Mouse (Mus musculus): ENCODE data around the gene Fmnl2. TPM values are rescaled to one million over a fixed set of nuclear protein-coding genes. Genes with fewer than 3 reads are reported as not detected.

Gene Fmnl2
- polyA plus RNA-seq, 1 experiment from 2014 or later, result 6.1 TPM

DNA sequence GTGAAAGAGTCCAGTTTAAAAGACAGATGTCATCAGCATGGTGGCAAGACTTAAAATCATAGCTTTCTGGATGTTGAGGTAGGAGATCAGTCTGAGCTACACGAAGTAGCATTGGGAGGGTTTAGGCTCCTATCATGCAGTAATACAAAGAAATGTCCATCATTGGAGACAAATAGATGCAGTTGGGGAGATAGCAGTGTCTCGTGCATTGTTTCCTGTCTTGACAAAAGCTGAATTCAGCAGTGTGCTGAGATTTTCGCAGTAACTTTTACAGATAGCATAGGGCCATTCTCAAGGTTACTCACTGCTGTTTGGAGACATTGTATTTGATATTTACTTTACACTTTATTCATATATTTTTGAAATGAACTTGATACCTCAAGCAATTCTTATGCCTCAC, 128.7 kb downstream of the Fmnl2 start:
- no peaks in the 10 kb centered on the region for H3K36me3 ChIP-seq (ENCODE audit: inconsistent target)
- H3K4me3 ChIP-seq (ENCODE audit: inconsistent target), result no peak overlapping the region
- H3K79me2 ChIP-seq (ENCODE audit: inconsistent target), result no peaks in the 10 kb centered on the region
- no peak overlapping the region for H3K27ac ChIP-seq
- WGBS (ENCODE audit: missing documents), result 95% methylated on average over 3 of the region's 3 CpGs

DNA sequence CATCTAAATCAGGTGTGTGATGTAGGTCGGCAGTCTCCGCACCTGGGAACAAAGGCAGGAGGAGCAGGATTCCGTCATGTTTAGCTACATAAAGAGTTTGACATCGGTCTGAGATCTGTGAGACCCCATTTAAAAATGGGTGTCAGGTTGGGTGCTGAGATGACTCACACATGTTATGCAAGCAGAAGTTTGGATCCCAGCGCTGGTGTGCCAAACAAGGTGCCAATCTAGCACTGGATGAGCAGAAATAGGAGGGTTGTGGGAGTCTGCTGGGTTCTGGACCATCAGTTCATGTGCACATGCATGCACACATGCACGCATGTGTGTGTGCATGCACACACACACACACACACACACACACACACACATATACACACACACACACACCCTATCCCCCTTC, 129.4 kb downstream of the Fmnl2 start:
- H3K36me3 ChIP-seq (ENCODE audit: inconsistent target), result no peaks in the 10 kb centered on the region
- WGBS (ENCODE audit: missing documents), result 93% methylated on average over 5 of the region's 6 CpGs
- no peak overlapping the region for H3K4me3 ChIP-seq (ENCODE audit: inconsistent target)
- no peak overlapping the region for H3K27ac ChIP-seq
- H3K79me2 ChIP-seq (ENCODE audit: inconsistent target), result no peaks in the 10 kb centered on the region

DNA sequence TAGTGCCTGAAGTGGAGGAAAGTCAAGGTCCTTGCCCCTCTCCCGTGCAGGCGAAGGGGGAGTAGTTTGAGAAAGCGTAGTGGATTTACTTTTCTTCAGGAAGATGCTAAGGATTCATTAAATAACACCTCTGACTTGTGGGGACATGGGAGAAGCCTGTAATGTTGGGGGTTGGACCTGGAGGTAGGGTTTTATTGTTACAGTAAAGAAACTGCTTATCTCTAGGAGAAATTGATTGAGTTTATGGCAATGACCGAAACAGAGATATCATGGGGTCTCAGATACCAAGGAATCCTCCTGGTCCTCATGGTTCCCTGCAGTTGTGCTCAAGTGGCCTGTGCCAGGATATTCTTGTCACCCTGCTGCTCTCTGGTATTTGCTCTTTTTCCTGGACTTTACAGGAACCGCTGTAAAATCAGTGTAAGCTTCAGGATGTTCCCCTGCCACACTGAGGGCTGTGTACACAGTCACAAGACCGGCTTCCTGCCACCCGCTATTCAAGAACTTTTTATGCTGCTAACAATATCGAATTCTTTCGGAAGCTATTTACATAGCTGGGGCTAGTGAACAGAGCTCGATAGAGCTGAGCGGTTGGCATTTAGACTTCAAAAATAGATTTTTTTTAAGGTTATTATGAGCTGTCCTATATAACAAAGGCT, 130.1 kb downstream of the Fmnl2 start:
- H3K27ac ChIP-seq, result no peak overlapping the region
- H3K79me2 ChIP-seq (ENCODE audit: inconsistent target), result no peaks in the 10 kb centered on the region
- no peak overlapping the region for H3K4me3 ChIP-seq (ENCODE audit: inconsistent target)
- H3K36me3 ChIP-seq (ENCODE audit: inconsistent target), result no peaks in the 10 kb centered on the region
- 49% methylated on average over 11 of the region's 11 CpGs for WGBS (ENCODE audit: missing documents)

DNA sequence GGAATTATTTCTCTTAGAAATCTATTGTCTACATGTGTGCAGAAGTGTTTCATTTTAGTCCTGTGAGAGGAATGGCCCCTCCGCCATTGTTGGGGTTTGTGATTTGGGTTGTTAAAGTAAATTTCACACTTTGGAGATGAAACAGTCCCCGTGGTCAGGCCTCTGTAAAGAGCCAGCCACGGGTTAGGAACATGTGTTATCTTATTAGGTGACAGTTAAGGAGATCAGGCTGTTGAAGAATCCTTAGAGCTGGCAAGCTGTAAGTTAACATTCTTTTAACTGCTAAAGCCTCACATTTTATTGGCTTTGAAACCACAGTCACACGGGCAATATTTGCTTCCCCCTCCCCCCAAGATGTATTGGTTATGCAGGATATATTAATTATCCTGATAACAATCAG, 131.7 kb downstream of the Fmnl2 start:
- no peak overlapping the region for H3K4me3 ChIP-seq (ENCODE audit: inconsistent target)
- no peaks in the 10 kb centered on the region for H3K36me3 ChIP-seq (ENCODE audit: inconsistent target)
- no peak overlapping the region for H3K27ac ChIP-seq
- H3K79me2 ChIP-seq (ENCODE audit: inconsistent target), result no peaks in the 10 kb centered on the region
- WGBS (ENCODE audit: missing documents), result 75% methylated on average over 4 of the region's 4 CpGs

DNA sequence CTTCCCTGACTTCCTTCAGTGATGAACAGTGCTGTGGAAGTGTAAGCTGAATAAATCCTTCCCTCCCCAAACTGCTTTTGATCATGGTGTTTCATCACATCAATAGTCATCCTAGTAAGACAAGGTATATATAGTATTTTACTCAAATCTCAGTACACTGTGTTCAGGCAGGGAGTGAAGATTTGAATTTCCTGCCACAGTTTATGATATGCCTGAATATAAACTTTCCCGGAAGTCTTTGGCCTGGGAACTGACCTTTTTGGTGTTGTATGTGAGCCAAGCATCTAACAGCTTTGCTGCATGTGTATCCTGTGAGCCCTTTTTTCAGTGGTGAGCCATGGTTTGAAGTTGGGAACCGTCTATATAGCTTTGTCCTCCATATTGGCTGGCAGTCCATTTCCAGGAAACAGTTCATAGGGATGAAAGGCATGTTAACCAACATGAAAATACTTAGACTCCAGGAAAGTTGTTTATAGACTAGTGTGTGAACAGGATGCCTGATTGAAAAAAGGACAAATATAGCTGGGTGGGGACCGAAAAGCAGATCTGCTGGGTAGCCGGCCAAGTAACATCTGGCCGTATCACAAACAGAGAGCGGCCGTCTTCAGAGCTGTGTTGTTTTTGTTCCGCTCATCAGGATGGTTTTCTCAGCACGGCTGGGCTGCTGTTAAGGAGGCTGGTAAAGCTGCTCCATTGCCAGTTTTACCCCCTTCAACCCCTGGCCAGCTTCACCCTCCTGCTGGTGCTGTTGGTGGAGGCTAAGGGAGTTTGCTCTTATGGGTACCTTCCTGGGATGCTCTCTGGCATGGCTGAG, 133.4 kb downstream of the Fmnl2 start:
- Histone ChIP-seq H3K36me3 (ENCODE audit: inconsistent target) (no peaks in the 10 kb centered on the region), H3K79me2 (ENCODE audit: inconsistent target) (no peaks in the 10 kb centered on the region), H3K27ac (no peak overlapping the region), H3K4me3 (ENCODE audit: inconsistent target) (no peak overlapping the region)
- WGBS (ENCODE audit: missing documents), result 92% methylated on average over 9 of the region's 9 CpGs

DNA sequence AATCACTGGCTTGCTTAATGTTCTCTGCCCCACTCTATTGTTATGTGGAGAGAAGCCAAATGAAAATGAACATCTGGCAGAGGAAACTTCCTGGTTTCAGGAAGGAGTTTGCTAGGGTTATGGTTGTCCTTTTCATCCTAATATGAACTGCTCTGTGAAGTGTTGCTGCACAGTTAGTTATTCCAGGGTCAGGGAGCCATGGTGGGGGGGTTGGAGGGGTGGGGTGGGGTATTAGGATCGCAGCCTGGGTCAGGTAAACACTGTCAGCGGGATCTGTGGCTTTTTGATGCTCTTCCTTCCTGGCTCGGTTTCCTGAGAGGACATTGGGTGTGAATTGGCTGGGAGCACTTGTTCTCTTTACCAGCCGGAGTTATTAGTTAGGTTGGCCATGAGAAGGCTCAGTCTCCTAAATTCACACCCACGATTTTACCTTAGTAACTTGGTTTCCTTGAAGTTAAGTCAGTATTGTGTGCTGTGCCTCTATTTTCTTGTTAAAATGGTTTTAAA, 134.1 kb downstream of the Fmnl2 start:
- WGBS (ENCODE audit: missing documents), result 86% methylated on average over 5 of the region's 5 CpGs
- H3K4me3 ChIP-seq (ENCODE audit: inconsistent target), result no peak overlapping the region

DNA sequence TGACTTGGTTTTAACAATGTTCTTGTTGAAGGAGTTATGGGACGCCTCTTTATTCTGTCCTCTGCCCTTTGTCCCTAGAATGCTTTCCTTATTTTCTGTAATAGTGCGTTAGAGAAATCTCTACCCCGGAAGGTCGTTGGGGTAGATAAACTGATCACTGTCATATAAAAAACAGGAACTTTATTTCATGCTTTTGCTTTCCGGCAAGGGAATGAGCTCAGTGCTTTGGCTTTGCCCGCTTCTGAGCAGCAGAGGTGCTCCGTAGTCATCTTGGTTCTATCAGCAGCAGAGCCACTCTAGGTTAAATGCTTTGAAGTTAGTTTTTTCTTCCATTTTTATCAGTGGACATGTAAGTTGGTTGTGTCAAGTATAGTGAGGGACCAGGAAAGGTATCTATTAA, 135.6 kb downstream of the Fmnl2 start:
- Histone ChIP-seq H3K4me3 (ENCODE audit: inconsistent target) (no peak overlapping the region), H3K36me3 (ENCODE audit: inconsistent target) (no peaks in the 10 kb centered on the region), H3K27ac (no peak overlapping the region), H3K79me2 (ENCODE audit: inconsistent target) (no peaks in the 10 kb centered on the region)
- WGBS (ENCODE audit: missing documents), result 23% methylated on average over 7 of the region's 7 CpGs

More for the DNA sequence above, 134.1 kb downstream of the Fmnl2 start:
- no peaks in the 10 kb centered on the region for H3K36me3 ChIP-seq (ENCODE audit: inconsistent target)
- no peaks in the 10 kb centered on the region for H3K79me2 ChIP-seq (ENCODE audit: inconsistent target)
- no peak overlapping the region for H3K27ac ChIP-seq

DNA sequence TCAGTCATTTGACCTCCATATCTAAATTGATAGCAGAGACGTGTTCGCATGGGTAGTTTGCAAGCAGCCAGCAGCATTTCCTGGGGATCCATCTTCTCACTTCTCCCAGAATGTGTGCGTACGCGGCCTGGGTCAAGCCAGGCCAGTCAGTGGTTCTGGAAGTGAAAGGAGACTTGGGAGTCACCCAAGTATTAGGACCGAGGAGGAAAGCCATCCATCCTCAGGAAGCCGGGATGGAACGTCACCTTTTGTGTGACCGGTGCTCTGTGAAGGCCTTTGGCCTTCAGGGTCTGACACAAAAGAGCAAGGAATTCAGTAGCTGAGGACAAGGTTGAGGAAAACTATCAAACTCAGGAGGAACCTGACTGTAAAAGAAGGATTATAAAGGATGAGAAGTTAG, 136.9 kb downstream of the Fmnl2 start:
- Histone ChIP-seq H3K79me2 (ENCODE audit: inconsistent target) (no peaks in the 10 kb centered on the region), H3K27ac (no peak overlapping the region), H3K36me3 (ENCODE audit: inconsistent target) (no peaks in the 10 kb centered on the region), H3K4me3 (ENCODE audit: inconsistent target) (no peak overlapping the region)
- WGBS (ENCODE audit: missing documents), result 92% methylated on average over 9 of the region's 9 CpGs

DNA sequence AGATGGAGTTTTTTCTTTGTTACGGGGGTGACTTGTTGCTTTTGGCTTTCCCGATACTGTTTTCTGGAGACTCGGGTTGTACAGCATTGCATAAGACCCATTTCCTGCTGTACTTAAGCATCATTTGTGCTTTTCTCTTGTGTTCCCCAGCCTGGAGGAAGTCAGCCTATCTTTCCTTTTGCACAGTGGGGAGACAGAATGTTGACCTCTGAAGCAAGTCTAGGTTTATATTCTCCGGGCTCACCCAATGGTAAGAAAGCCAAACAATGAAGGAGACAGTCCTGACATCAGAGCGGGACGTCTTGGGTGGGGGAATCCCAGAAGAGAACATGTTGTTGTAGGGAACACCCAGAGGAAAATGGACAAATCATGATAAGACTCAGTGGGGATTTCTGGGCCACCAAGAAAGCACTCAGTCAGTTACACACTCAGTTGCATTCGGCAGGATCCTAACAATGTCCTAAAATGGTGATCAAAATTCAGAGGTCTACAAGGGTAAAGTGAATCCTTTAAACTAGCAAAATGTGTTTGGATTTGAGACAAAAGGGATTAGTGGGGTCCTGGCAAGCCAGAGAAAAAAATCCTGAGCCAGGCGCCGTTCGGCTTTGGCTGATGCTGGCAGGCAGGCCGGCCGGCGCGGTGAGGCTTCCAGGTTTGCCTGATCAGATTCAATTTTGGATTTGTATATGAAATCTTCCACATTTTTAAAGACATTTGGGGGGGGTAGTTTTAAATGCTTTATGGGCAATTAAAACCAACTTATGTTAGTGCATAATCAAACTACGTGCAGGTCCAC, 140.5 kb downstream of the Fmnl2 start:
- Histone ChIP-seq H3K27ac (no peak overlapping the region), H3K79me2 (ENCODE audit: inconsistent target) (no peaks in the 10 kb centered on the region), H3K4me3 (ENCODE audit: inconsistent target) (no peak overlapping the region), H3K36me3 (ENCODE audit: inconsistent target) (no peaks in the 10 kb centered on the region)
- WGBS (ENCODE audit: missing documents), result 67% methylated on average over 15 of the region's 15 CpGs

DNA sequence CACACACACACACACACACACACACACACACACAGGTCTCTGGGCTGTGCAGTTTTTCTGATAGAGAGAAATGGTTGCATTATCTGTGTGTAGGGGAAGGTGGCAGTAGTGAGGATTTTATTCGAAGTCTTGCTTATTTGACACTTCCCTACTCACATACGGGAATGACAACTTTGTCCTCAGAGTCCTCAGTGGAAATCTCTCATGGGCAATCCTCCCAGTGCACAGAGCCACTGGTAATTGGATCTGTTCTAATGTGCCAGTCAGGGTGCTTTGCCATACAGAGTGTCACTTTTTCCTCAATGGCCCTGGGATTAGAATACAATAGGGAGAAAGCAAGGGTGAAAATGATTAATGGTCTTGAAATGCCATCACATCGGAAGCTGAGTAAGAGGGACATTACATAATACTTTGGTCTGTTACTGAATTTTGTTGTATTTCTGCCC, 141.9 kb downstream of the Fmnl2 start:
- H3K79me2 ChIP-seq (ENCODE audit: inconsistent target), result no peaks in the 10 kb centered on the region
- no peak overlapping the region for H3K27ac ChIP-seq
- WGBS (ENCODE audit: missing documents), result 15% methylated on average over 3 of the region's 3 CpGs
- no peak overlapping the region for H3K4me3 ChIP-seq (ENCODE audit: inconsistent target)
- H3K36me3 ChIP-seq (ENCODE audit: inconsistent target), result no peaks in the 10 kb centered on the region

DNA sequence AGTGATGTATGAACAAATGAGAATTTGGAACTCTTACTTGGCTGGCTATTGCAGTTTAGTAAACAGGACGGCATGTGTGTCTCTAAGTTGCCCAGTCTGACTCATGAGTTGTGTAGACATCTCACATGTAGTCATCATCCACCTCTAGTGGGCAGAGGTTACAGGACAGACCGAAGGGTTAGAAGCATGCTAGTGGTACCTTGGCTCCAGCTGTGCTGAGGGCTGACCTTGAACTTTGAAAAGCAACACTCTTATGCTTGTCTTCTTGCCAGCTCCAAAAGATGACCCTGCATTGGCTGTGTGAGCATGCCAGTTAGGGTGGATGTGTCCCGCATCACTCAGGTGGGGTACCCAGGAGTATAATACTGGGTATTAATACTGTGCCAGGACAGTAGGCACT, 142.8 kb downstream of the Fmnl2 start:
- no peaks in the 10 kb centered on the region for H3K79me2 ChIP-seq (ENCODE audit: inconsistent target)
- no peak overlapping the region for H3K27ac ChIP-seq
- no peak overlapping the region for H3K4me3 ChIP-seq (ENCODE audit: inconsistent target)
- WGBS (ENCODE audit: missing documents), result 91% methylated on average over 3 of the region's 3 CpGs
- H3K36me3 ChIP-seq (ENCODE audit: inconsistent target), result no peaks in the 10 kb centered on the region

DNA sequence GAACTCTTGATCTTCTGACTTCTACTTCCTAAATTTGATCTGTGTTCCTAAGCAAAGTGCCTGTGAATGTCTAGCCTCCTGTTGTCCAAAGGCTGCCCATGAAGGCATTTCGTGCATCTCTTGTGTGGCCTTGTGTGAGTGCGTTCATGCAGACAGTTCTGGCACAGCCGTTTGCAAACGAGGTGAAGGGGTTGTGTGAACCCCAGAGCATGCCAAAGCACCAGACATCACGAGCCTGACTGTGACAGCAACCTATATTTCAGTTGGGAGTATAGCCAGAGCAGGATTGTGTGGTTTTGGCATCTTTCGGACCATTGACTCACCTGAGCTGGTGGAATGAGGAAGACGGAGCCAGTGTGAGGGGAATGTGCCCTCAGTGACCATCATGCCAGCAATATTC, 148.5 kb downstream of the Fmnl2 start:
- H3K36me3 ChIP-seq (ENCODE audit: inconsistent target), result no peaks in the 10 kb centered on the region
- H3K4me3 ChIP-seq (ENCODE audit: inconsistent target), result no peak overlapping the region
- no peak overlapping the region for H3K27ac ChIP-seq
- 91% methylated on average over 7 of the region's 7 CpGs for WGBS (ENCODE audit: missing documents)
- no peaks in the 10 kb centered on the region for H3K79me2 ChIP-seq (ENCODE audit: inconsistent target)

DNA sequence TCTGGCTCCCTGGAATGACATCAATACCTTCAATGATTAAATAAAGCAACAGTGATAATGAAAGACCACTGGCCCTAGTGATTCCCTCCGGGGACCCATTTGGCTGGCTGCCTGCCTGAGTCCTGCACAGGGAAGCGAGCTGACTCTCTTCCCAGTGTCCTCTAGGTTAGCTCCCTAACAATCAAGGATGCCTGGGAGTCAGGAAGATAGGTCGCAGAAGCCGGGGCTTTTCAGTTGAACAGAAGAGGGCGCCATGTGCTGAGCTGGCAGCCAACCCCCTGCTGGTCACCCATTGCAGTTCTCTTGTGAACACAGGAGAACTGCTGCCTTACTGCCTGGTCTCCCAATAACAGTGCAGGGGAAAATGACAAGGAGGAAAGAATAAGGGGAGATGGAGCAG, 149.5 kb downstream of the Fmnl2 start:
- WGBS (ENCODE audit: missing documents), result 64% methylated on average over 5 of the region's 5 CpGs

DNA sequence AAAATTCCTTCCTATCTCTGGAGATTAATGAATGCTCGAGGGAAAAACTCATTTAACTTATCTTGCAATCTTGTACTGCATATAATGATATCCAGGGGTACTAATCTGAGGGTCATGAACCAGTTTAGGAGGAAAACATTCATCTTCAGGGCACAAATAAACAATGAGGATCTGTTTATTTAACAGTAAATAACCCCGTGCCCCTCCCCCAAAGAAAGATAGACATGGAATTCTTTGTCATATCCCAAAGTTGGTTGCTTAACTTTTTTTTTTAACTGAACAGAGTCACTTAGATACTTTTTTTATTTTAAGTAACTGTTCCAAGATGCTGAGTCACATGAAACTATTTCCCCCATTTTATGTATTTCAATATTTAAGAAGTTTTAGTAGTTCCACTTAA, 155.4 kb downstream of the Fmnl2 start:
- 74% methylated on average over 2 of the region's 2 CpGs for WGBS (ENCODE audit: missing documents)
- Histone ChIP-seq H3K79me2 (ENCODE audit: inconsistent target) (no peaks in the 10 kb centered on the region), H3K4me3 (ENCODE audit: inconsistent target) (no peak overlapping the region), H3K36me3 (ENCODE audit: inconsistent target) (no peaks in the 10 kb centered on the region), H3K27ac (no peak overlapping the region)

More for the DNA sequence above, 149.5 kb downstream of the Fmnl2 start:
- H3K27ac ChIP-seq, result no peak overlapping the region
- H3K36me3 ChIP-seq (ENCODE audit: inconsistent target), result no peaks in the 10 kb centered on the region
- H3K79me2 ChIP-seq (ENCODE audit: inconsistent target), result no peaks in the 10 kb centered on the region
- no peak overlapping the region for H3K4me3 ChIP-seq (ENCODE audit: inconsistent target)

DNA sequence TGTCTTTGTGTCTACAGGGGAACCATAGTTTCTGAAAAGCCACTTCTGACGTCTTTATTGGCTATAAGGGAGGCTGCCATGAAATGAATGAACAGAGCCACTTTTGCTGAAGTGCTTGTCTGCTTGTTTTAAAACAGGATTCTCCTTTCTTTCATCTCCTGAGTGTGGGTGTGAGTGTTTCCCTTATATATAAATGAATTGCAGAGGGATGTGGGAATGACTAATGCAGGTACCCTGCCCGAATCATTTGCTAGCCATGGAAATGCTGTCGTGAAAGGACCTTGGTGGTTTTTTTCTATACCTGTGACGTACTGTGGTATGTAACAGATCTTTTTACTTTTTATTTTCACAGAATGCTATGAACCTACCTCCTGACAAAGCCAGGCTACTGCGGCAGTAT, 156.8 kb downstream of the Fmnl2 start:
- no peaks in the 10 kb centered on the region for H3K36me3 ChIP-seq (ENCODE audit: inconsistent target)
- 94% methylated on average over 5 of the region's 5 CpGs for WGBS (ENCODE audit: missing documents)
- H3K4me3 ChIP-seq (ENCODE audit: inconsistent target), result no peak overlapping the region
- no peaks in the 10 kb centered on the region for H3K79me2 ChIP-seq (ENCODE audit: inconsistent target)
- H3K27ac ChIP-seq, result no peak overlapping the region

Measured in macrophage (primary cell).